In the genomic region with DNA sequence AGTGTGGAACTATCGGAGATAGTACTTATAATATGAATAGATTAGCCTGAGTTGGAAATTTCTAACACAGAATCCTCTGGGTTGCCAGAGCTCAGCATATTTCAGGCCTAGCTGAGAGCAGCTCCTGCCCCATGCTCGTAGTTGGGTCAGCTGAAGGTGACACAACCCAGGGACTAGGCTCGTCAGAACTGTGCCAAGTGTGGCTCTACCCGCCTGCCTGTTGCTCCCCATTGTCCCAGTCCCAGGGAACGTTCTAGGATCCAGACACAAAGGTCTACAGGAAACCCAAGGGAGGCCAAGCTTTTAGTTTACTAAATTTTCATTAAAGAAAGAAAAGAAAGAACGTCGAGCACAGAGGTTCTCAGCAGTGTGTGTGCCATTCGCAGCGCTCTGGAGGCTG, we compare ENCODE assay signal across 27 mouse cellular contexts. TPM values are rescaled to one million over a fixed set of nuclear protein-coding genes. Genes with fewer than 3 reads are reported as not detected.
DNase-seq lines count a peak whose midpoint lies in the region; ATAC-seq and TF ChIP-seq lines count a peak whose summit lies in the region.
"Had no signal": no experiment of that assay in that cellular context is flagged by ENCODE, and none has a peak within 500 bp of the region (broad histone marks: within the 10 kb centered on the region; RNA-seq: fewer than 3 reads in every experiment).

No protein-coding gene starts in this region.

- no peaks in the 10 kb centered on the region for H3K9me3 ChIP-seq in liver, embryonic 12.5 days (replicated peaks)
- H3K9me3 ChIP-seq: embryonic facial prominence, embryonic 13.5 days; embryonic facial prominence, embryonic 15.5 days; forebrain, embryonic 10.5 days; forebrain, embryonic 12.5 days had no signal

- no peak overlapping the region for H3K4me2 ChIP-seq in liver, embryonic 12.5 days
- H3K4me2 ChIP-seq: embryonic facial prominence, embryonic 13.5 days; embryonic facial prominence, embryonic 15.5 days; forebrain, embryonic 12.5 days had no signal

- no peaks in the 10 kb centered on the region for H3K27me3 ChIP-seq in liver, adult 2 months (ENCODE audit: control insufficient read depth, insufficient read depth, low read length)
- no peaks in the 10 kb centered on the region for H3K27me3 ChIP-seq in liver, embryonic 12.5 days (replicated peaks)
- H3K27me3 ChIP-seq: embryonic facial prominence, embryonic 15.5 days had no signal

- H3K4me3 ChIP-seq in liver, adult 2 months (ENCODE audit: insufficient read depth, low read depth, low read length), result no peak overlapping the region
- no peak overlapping the region for H3K4me3 ChIP-seq in liver, embryonic 12.5 days
- peak overlapping the region; percentile 50 for H3K4me3 ChIP-seq in brown adipose tissue, adult 24 weeks (ENCODE audit: insufficient read depth, low read depth, low read length)
- H3K4me3 ChIP-seq: embryonic facial prominence, embryonic 13.5 days; embryonic facial prominence, embryonic 15.5 days; erythroblast, embryonic 14.5 days; forebrain, embryonic 10.5 days; forebrain, embryonic 12.5 days had no signal

- peak overlapping the region; percentile 85 for H3K27ac ChIP-seq in liver, adult 2 months (replicated peaks; ENCODE audit: insufficient read depth, low read depth, low read length)
- H3K27ac ChIP-seq in liver, embryonic 12.5 days, result no peak overlapping the region
- peak overlapping the region; percentile 92 for H3K27ac ChIP-seq in brown adipose tissue, adult 24 weeks (replicated peaks; ENCODE audit: low read depth, low read length)
- H3K27ac ChIP-seq: embryonic facial prominence, embryonic 13.5 days; embryonic facial prominence, embryonic 15.5 days; forebrain, embryonic 10.5 days; forebrain, embryonic 12.5 days had no signal

- no peak for TF ChIP-seq POLR2A in liver, adult 2 months (IDR thresholded peaks at IDR 0.05; ENCODE audit: extremely low read depth, insufficient read depth, low read length)

- H3K9ac ChIP-seq in liver, adult 2 months (ENCODE audit: low read depth, low read length), result peak overlapping the region; percentile 85
- no peak overlapping the region for H3K9ac ChIP-seq in liver, embryonic 12.5 days
- H3K9ac ChIP-seq: embryonic facial prominence, embryonic 13.5 days; embryonic facial prominence, embryonic 15.5 days; forebrain, embryonic 12.5 days had no signal

- H3K79me2 ChIP-seq in liver, adult 2 months (ENCODE audit: control insufficient read depth, insufficient read depth, low read length), result peaks cover 16% of the 10 kb centered on the region; the same call in 1 of the 2 replicates

- WGBS in liver, adult 2 months, result 48% methylated on average over 9 of the region's 9 CpGs
- WGBS in liver, embryonic 12.5 days (ENCODE audit: insufficient replicate concordance), result 76% methylated on average over 9 of the region's 9 CpGs

- no peak for TF ChIP-seq CTCF in liver, adult 2 months (IDR thresholded peaks at IDR 0.05; ENCODE audit: low read depth, low read length)

- peaks cover 59% of the 10 kb centered on the region for H3K4me1 ChIP-seq in liver, adult 2 months (ENCODE audit: control insufficient read depth, insufficient read depth, low read length)
- peaks cover 17% of the 10 kb centered on the region for H3K4me1 ChIP-seq in liver, embryonic 12.5 days
- H3K4me1 ChIP-seq in brown adipose tissue, adult 24 weeks (ENCODE audit: control insufficient read depth, insufficient read depth, insufficient read length, low read length), result peaks cover 17% of the 10 kb centered on the region
- H3K4me1 ChIP-seq: embryonic facial prominence, embryonic 15.5 days; forebrain, embryonic 12.5 days had no signal

- DNase-seq in adrenal gland, postnatal 14 days, result peak; percentile 54
- no peak for DNase-seq in adrenal gland, postnatal 25 days
- DNase-seq in liver, adult 2 months (ENCODE audit: extremely low read depth, low read depth, low spot score), result peak; percentile 89
- DNase-seq in left cerebral cortex, adult 18-20 months (ENCODE audit: low spot score in 2 of 2), result no peak
- DNase-seq: adrenal gland, adult 2 months; adrenal gland, postnatal 36 days; cerebellum, adult 11 months; cerebellum, adult 18-20 months; cerebellum, adult 8-10 months; cerebellum, adult 9-11 months; cerebellum, postnatal 14 days; cerebellum, postnatal 36 days; embryo, embryonic 11 days had no signal

- H3K36me3 ChIP-seq in liver, adult 2 months (ENCODE audit: control insufficient read depth, insufficient read depth, low read length), result no peaks in the 10 kb centered on the region
- H3K36me3 ChIP-seq in liver, embryonic 12.5 days, result no peaks in the 10 kb centered on the region
- H3K36me3 ChIP-seq: embryonic facial prominence, embryonic 13.5 days; embryonic facial prominence, embryonic 15.5 days; forebrain, embryonic 10.5 days; forebrain, embryonic 12.5 days had no signal

- ATAC-seq in liver, embryonic 12.5 days, result no peak
- ATAC-seq: forebrain, embryonic 14.5 days; forebrain, embryonic 16.5 days had no signal

RNA-seq across cellular contexts. Expression of a gene that starts 6.0 kb away (rescaled TPM):
- total RNA-seq in adrenal gland, postnatal 14 days (2021), result 7.5 and 28.6 TPM in 2 replicates
- total RNA-seq in adrenal gland, postnatal 25 days (2021), result 2.2 and 3.1 TPM in 2 replicates
- 137 and 158 TPM in 2 replicates for total RNA-seq in liver, adult 2 months (2014; rRNA removed)
- 263 and 285 TPM in 2 replicates for polyA plus RNA-seq in liver, adult 2 months (2012; rRNA removed)
- 1.5 and 1.6 TPM in 2 replicates for polyA plus RNA-seq in liver, embryonic 12.5 days (2016; fragmentation: Nextera tagmentation; extraction: Ambion mirVana)
- polyA plus RNA-seq in brown adipose tissue, adult 24 weeks (2012; ENCODE audit: insufficient read depth, insufficient read length, missing spikeins), result 20.1 and 23.7 TPM in 2 replicates
- not detected for total RNA-seq in left cerebral cortex, adult 18-20 months (2021)
- total RNA-seq: common myeloid progenitor, adult 5-6 weeks; ES-E14; MEL had no signal
- polyA plus RNA-seq: embryonic facial prominence, embryonic 11.5 days; embryonic facial prominence, embryonic 13.5 days; embryonic facial prominence, embryonic 15.5 days; forebrain, embryonic 10.5 days; forebrain, embryonic 12.5 days; forebrain, embryonic 14.5 days; forebrain, embryonic 16.5 days; frontal cortex, adult 2 months had no signal

RNA-seq across cellular contexts. Expression of a gene that starts 21.7 kb away (rescaled TPM):
- 0.15 TPM in 2 replicates for total RNA-seq in adrenal gland, postnatal 14 days (2021)
- total RNA-seq in adrenal gland, postnatal 25 days (2021), result not detected in 2 replicates
- 0.07 TPM in 1 of 2 replicates, not detected in the other for total RNA-seq in liver, adult 2 months (2014; rRNA removed)
- 0.02 TPM in 1 of 2 replicates, not detected in the other for polyA plus RNA-seq in liver, adult 2 months (2012; rRNA removed)
- polyA plus RNA-seq in liver, embryonic 12.5 days (2016; fragmentation: Nextera tagmentation; extraction: Ambion mirVana), result 0.02 TPM in 1 of 2 replicates, not detected in the other
- polyA plus RNA-seq in brown adipose tissue, adult 24 weeks (2012; ENCODE audit: insufficient read depth, insufficient read length, missing spikeins), result not detected in 2 replicates
- not detected for total RNA-seq in left cerebral cortex, adult 18-20 months (2021)
- total RNA-seq: common myeloid progenitor, adult 5-6 weeks; MEL had no signal
- polyA plus RNA-seq: erythroblast, embryonic 14.5 days; frontal cortex, adult 2 months had no signal

RNA-seq across cellular contexts. Expression of a gene that starts 49.2 kb away (rescaled TPM):
- total RNA-seq in adrenal gland, postnatal 14 days (2021), result 0.64 and 0.78 TPM in 2 replicates
- total RNA-seq in adrenal gland, postnatal 25 days (2021), result 0.15 and 0.71 TPM in 2 replicates
- 0.28 and 0.34 TPM in 2 replicates for total RNA-seq in liver, adult 2 months (2014; rRNA removed)
- polyA plus RNA-seq in liver, adult 2 months (2012; rRNA removed), result 0.17 and 0.20 TPM in 2 replicates
- 31.3 and 32.1 TPM in 2 replicates for polyA plus RNA-seq in liver, embryonic 12.5 days (2016; fragmentation: Nextera tagmentation; extraction: Ambion mirVana)
- polyA plus RNA-seq in brown adipose tissue, adult 24 weeks (2012; ENCODE audit: insufficient read depth, insufficient read length, missing spikeins), result not detected in 2 replicates
- total RNA-seq in left cerebral cortex, adult 18-20 months (2021), result 1 to 10 TPM in 1 of 2 experiments, under 1 TPM in 1; 0.91 to 1.3 TPM

Comparison
In these comparisons a context has a peak if more than half of its experiments do, and no peak if none do; other contexts are left out.
1. DNase-seq: peak in adrenal gland, postnatal 14 days (single experiment) and liver, adult 2 months (single experiment); none in adrenal gland, postnatal 25 days (single experiment) and left cerebral cortex, adult 18-20 months (0 of 2).